Mouse (Mus musculus): ENCODE results near the gene Pcyt2. TPM values are rescaled to one million over a fixed set of nuclear protein-coding genes. Genes with fewer than 3 reads are reported as not detected.
A peak's percentile ranks its signal among the peaks of the same experiment; 100 is the strongest.

Pcyt2 gene
- polyA plus RNA-seq, 1 experiment from 2014 or later: 126 TPM

- peaks cover 45% of the 10 kb centered on the region for H3K36me3 ChIP-seq
- no peaks in the 10 kb centered on the region for H3K9me3 ChIP-seq
- H3K27me3 ChIP-seq: no peaks in the 10 kb centered on the region
- H3K27ac ChIP-seq: peak overlapping the region; percentile 77
- H3K4me1 ChIP-seq: peaks cover 18% of the 10 kb centered on the region
- H3K4me2 ChIP-seq: peak overlapping the region; percentile 93
- 11% methylated on average over 30 of the region's 30 CpGs for WGBS
- H3K4me3 ChIP-seq: peak overlapping the region; percentile 75
- peak overlapping the region; percentile 70 for H3K9ac ChIP-seq
- peak; percentile 78 for ATAC-seq (ENCODE audit: borderline replicate concordance, extremely low read depth, low FRiP score, low TSS enrichment)
These were observed 6.4 kb upstream of the Pcyt2 start for GRCm38 (mm10) chr11:120623961-120624679.

GRCm38 (mm10) chr11:120622805-120623204 is 5.1 kb upstream of the Pcyt2 start:
- no peak for ATAC-seq (ENCODE audit: borderline replicate concordance, extremely low read depth, low FRiP score, low TSS enrichment)
- WGBS: 88% methylated on average over 6 of the region's 6 CpGs
- Histone ChIP-seq H3K27ac (no peak overlapping the region), H3K4me2 (no peak overlapping the region), H3K36me3 (peaks cover 50% of the 10 kb centered on the region), H3K9ac (no peak overlapping the region), H3K4me1 (peaks cover 21% of the 10 kb centered on the region), H3K27me3 (no peaks in the 10 kb centered on the region), H3K4me3 (no peak overlapping the region), H3K9me3 (no peaks in the 10 kb centered on the region)

- Histone ChIP-seq H3K9ac (no peak overlapping the region), H3K4me2 (no peak overlapping the region), H3K4me3 (no peak overlapping the region), H3K36me3 (peaks cover 43% of the 10 kb centered on the region), H3K27ac (no peak overlapping the region), H3K27me3 (no peaks in the 10 kb centered on the region), H3K9me3 (no peaks in the 10 kb centered on the region), H3K4me1 (peaks cover 24% of the 10 kb centered on the region)
- WGBS: 90% methylated on average over 14 of the region's 14 CpGs
- no peak for ATAC-seq (ENCODE audit: borderline replicate concordance, extremely low read depth, low FRiP score, low TSS enrichment)
These were observed 2.5 kb upstream of the Pcyt2 start for GRCm38 (mm10) chr11:120620195-120620594.

GRCm38 (mm10) chr11:120618619-120619535 is 1.1 kb upstream of the Pcyt2 start:
- peaks cover 52% of the 10 kb centered on the region for H3K36me3 ChIP-seq
- 87% methylated on average over 25 of the region's 25 CpGs for WGBS

GRCm38 (mm10) chr11:120616617-120617294 is 980 bp downstream of the Pcyt2 start:
- no peaks in the 10 kb centered on the region for H3K9me3 ChIP-seq
- H3K9ac ChIP-seq: peak overlapping the region; percentile 86
- H3K36me3 ChIP-seq: peaks cover 57% of the 10 kb centered on the region
- 38% methylated on average over 4 of the region's 4 CpGs for WGBS
- H3K4me1 ChIP-seq: peaks cover 14% of the 10 kb centered on the region
- H3K27me3 ChIP-seq: no peaks in the 10 kb centered on the region
- peak overlapping the region; percentile 89 for H3K4me2 ChIP-seq
- peak overlapping the region; percentile 95 for H3K4me3 ChIP-seq
- no peak for ATAC-seq (ENCODE audit: borderline replicate concordance, extremely low read depth, low FRiP score, low TSS enrichment)
- no peak overlapping the region for H3K27ac ChIP-seq

More at GRCm38 (mm10) chr11:120618619-120619535, 1.1 kb upstream of the Pcyt2 start:
- ATAC-seq (ENCODE audit: borderline replicate concordance, extremely low read depth, low FRiP score, low TSS enrichment): no peak
- H3K27me3 ChIP-seq: no peaks in the 10 kb centered on the region
- H3K27ac ChIP-seq: no peak overlapping the region
- peaks cover 18% of the 10 kb centered on the region for H3K4me1 ChIP-seq
- no peaks in the 10 kb centered on the region for H3K9me3 ChIP-seq
- H3K4me3 ChIP-seq: no peak overlapping the region
- H3K4me2 ChIP-seq: no peak overlapping the region
- no peak overlapping the region for H3K9ac ChIP-seq

GRCm38 (mm10) chr11:120615606-120616203 is 2.0 kb downstream of the Pcyt2 start:
- Histone ChIP-seq H3K27ac (no peak overlapping the region), H3K9ac (no peak overlapping the region), H3K4me2 (no peak overlapping the region), H3K9me3 (no peaks in the 10 kb centered on the region), H3K36me3 (peaks cover 62% of the 10 kb centered on the region), H3K27me3 (no peaks in the 10 kb centered on the region), H3K4me1 (peaks cover 14% of the 10 kb centered on the region), H3K4me3 (no peak overlapping the region)
- no peak for ATAC-seq (ENCODE audit: borderline replicate concordance, extremely low read depth, low FRiP score, low TSS enrichment)
- WGBS: 90% methylated on average over 11 of the region's 11 CpGs

- no peak overlapping the region for H3K4me3 ChIP-seq
- H3K9ac ChIP-seq: no peak overlapping the region
- no peak overlapping the region for H3K27ac ChIP-seq
- no peaks in the 10 kb centered on the region for H3K27me3 ChIP-seq
- 90% methylated on average over 6 of the region's 6 CpGs for WGBS
- peaks cover 59% of the 10 kb centered on the region for H3K36me3 ChIP-seq
- peaks cover 14% of the 10 kb centered on the region for H3K4me1 ChIP-seq
- ATAC-seq (ENCODE audit: borderline replicate concordance, extremely low read depth, low FRiP score, low TSS enrichment): no peak
- no peak overlapping the region for H3K4me2 ChIP-seq
- H3K9me3 ChIP-seq: no peaks in the 10 kb centered on the region
These were observed 2.6 kb downstream of the Pcyt2 start for GRCm38 (mm10) chr11:120615167-120615566.

- no peak overlapping the region for H3K9ac ChIP-seq
- no peak overlapping the region for H3K4me3 ChIP-seq
- peaks cover 48% of the 10 kb centered on the region for H3K36me3 ChIP-seq
- H3K27ac ChIP-seq: no peak overlapping the region
- H3K4me2 ChIP-seq: no peak overlapping the region
- 84% methylated on average over 8 of the region's 8 CpGs for WGBS
- peaks cover 18% of the 10 kb centered on the region for H3K4me1 ChIP-seq
- 0 out of 2 replicates have a peak, but pooled peaks cover 4% of the 10 kb centered on the region for H3K27me3 ChIP-seq
- no peak for ATAC-seq (ENCODE audit: borderline replicate concordance, extremely low read depth, low FRiP score, low TSS enrichment)
- no peaks in the 10 kb centered on the region for H3K9me3 ChIP-seq
These were observed 3.8 kb downstream of the Pcyt2 start for GRCm38 (mm10) chr11:120613976-120614375.

GRCm38 (mm10) chr11:120613481-120613972 is 4.2 kb downstream of the Pcyt2 start:
- WGBS: 85% methylated on average over 9 of the region's 10 CpGs
- peaks cover 23% of the 10 kb centered on the region for H3K4me1 ChIP-seq
- no peaks in the 10 kb centered on the region for H3K9me3 ChIP-seq
- no peak for ATAC-seq (ENCODE audit: borderline replicate concordance, extremely low read depth, low FRiP score, low TSS enrichment)
- H3K27me3 ChIP-seq: 0 out of 2 replicates have a peak, but pooled peaks cover 9% of the 10 kb centered on the region
- H3K36me3 ChIP-seq: peaks cover 43% of the 10 kb centered on the region
- no peak overlapping the region for H3K4me3 ChIP-seq
- no peak overlapping the region for H3K27ac ChIP-seq
- H3K4me2 ChIP-seq: no peak overlapping the region
- H3K9ac ChIP-seq: no peak overlapping the region

- H3K4me2 ChIP-seq: no peak overlapping the region
- peaks cover 27% of the 10 kb centered on the region for H3K4me1 ChIP-seq
- 36% methylated on average over 6 of the region's 6 CpGs for WGBS
- ATAC-seq (ENCODE audit: borderline replicate concordance, extremely low read depth, low FRiP score, low TSS enrichment): no peak
- 0 out of 2 replicates have a peak, but pooled peaks cover 10% of the 10 kb centered on the region for H3K27me3 ChIP-seq
- H3K27ac ChIP-seq: no peak overlapping the region
- H3K9me3 ChIP-seq: no peaks in the 10 kb centered on the region
- peaks cover 37% of the 10 kb centered on the region for H3K36me3 ChIP-seq
- no peak overlapping the region for H3K9ac ChIP-seq
- no peak overlapping the region for H3K4me3 ChIP-seq
These were observed 5.0 kb downstream of the Pcyt2 start for GRCm38 (mm10) chr11:120612763-120613162.

GRCm38 (mm10) chr11:120610477-120611046 is 7.2 kb downstream of the Pcyt2 start:
- Histone ChIP-seq H3K27ac (no peak overlapping the region), H3K4me2 (no peak overlapping the region), H3K36me3 (peaks cover 41% of the 10 kb centered on the region), H3K4me3 (no peak overlapping the region), H3K27me3 (0 out of 2 replicates have a peak, but pooled peaks cover 10% of the 10 kb centered on the region), H3K4me1 (peaks cover 26% of the 10 kb centered on the region), H3K9me3 (no peaks in the 10 kb centered on the region), H3K9ac (no peak overlapping the region)
- no peak for ATAC-seq (ENCODE audit: borderline replicate concordance, extremely low read depth, low FRiP score, low TSS enrichment)
- 85% methylated on average over 9 of the region's 9 CpGs for WGBS

All from lung, embryonic 15.5 days (tissue).